Mouse (Mus musculus): ENCODE measurements around the gene Ctsa. TPM values are rescaled to one million over a fixed set of nuclear protein-coding genes. Genes with fewer than 3 reads are reported as not detected.

Ctsa gene
- total and polyA plus RNA-seq, 3 experiments, result 19.9 to 45.5 (median 27.0) TPM

- H3K27ac ChIP-seq (ENCODE audit: insufficient read depth, low read depth), result no peak overlapping the region
Measured at GRCm38 (mm10) chr2:164859640-164860432, 27.2 kb downstream of the Ctsa start.

GRCm38 (mm10) chr2:164861094-164861493 is 28.4 kb downstream of the Ctsa start:
- Histone ChIP-seq H3K79me2 (replicated peaks; ENCODE audit: control insufficient read depth, extremely low read depth, insufficient read depth, poor library complexity, severe bottlenecking) (no peaks in the 10 kb centered on the region), H3K4me3 (replicated peaks in 1 of 3; ENCODE audit: low read depth in 2 of 3, low read length in 2 of 3, poor library complexity in 1 of 3) (no peak overlapping the region), H3K27ac (ENCODE audit: insufficient read depth, low read depth) (no peak overlapping the region), H3K4me1 (ENCODE audit: control insufficient read depth in 1 of 2, insufficient read depth in 2 of 2) (peaks cover 0 to 48% of the 10 kb centered on the region in 2 experiments; a peak in 3 of 4 replicates), H3K36me3 (replicated peaks in 1 of 2; ENCODE audit: control insufficient read depth in 1 of 2, insufficient read depth in 1 of 2, low read length in 1 of 2) (no peaks in the 10 kb centered on the region), H3K9ac (ENCODE audit: insufficient read depth, low read depth) (no peak overlapping the region), H3K9me3 (replicated peaks; ENCODE audit: low read length) (no peaks in the 10 kb centered on the region), H3K4me2 (ENCODE audit: insufficient read depth, low read depth, poor library complexity, severe bottlenecking) (no peak overlapping the region), H3K27me3 (replicated peaks) (peaks cover 19% of the 10 kb centered on the region)
- TF ChIP-seq E2F4 (IDR thresholded peaks at IDR 0.05; ENCODE audit: insufficient replicate concordance, low read depth, low read length) (no peak), RCOR1 (conservative IDR thresholded peaks at IDR 0.05; ENCODE audit: low read depth, low read length) (no peak), IRF4 (IDR thresholded peaks at IDR 0.05; ENCODE audit: low read depth, low read length) (no peak), JUND (conservative IDR thresholded peaks at IDR 0.05; ENCODE audit: low read depth, low read length) (no peak), GABPA (IDR thresholded peaks at IDR 0.05; ENCODE audit: insufficient replicate concordance, low read depth, low read length) (no peak), NRF1 (IDR thresholded peaks at IDR 0.05; ENCODE audit: low read depth, low read length) (no peak), ETS1 (conservative IDR thresholded peaks at IDR 0.05; ENCODE audit: low read depth, low read length) (no peak), RAD21 (IDR thresholded peaks at IDR 0.05; ENCODE audit: low read depth, low read length) (no peak), UBTF (IDR thresholded peaks at IDR 0.05; ENCODE audit: low read depth, low read length) (no peak), HCFC1 (IDR thresholded peaks at IDR 0.05; ENCODE audit: low read depth, low read length) (no peak)
- in situ Hi-C loops (cut with MboI; ENCODE audit: low pct_ligation_motif_present, low pct_unique_long_range_greater_than_20kb, low sequenced_read_pairs) (no loop called here), dilution Hi-C loops (cut with MboI; ENCODE audit: extremely low pct_ligation_motif_present, extremely low pct_unique_long_range_greater_than_20kb, low sequenced_read_pairs) (no loop called here)
- no peak for DNase-seq (ENCODE audit: extremely low read depth)

More at GRCm38 (mm10) chr2:164859640-164860432, 27.2 kb downstream of the Ctsa start:
- Histone ChIP-seq H3K4me3 (replicated peaks in 1 of 3; ENCODE audit: low read depth in 2 of 3, low read length in 2 of 3, poor library complexity in 1 of 3) (no peak overlapping the region), H3K9me3 (replicated peaks; ENCODE audit: low read length) (no peaks in the 10 kb centered on the region), H3K79me2 (replicated peaks; ENCODE audit: control insufficient read depth, extremely low read depth, insufficient read depth, poor library complexity, severe bottlenecking) (no peaks in the 10 kb centered on the region), H3K9ac (ENCODE audit: insufficient read depth, low read depth) (no peak overlapping the region), H3K4me1 (ENCODE audit: control insufficient read depth in 1 of 2, insufficient read depth in 2 of 2) (peaks cover 0 to 48% of the 10 kb centered on the region in 2 experiments; a peak in 3 of 4 replicates), H3K36me3 (replicated peaks in 1 of 2; ENCODE audit: control insufficient read depth in 1 of 2, insufficient read depth in 1 of 2, low read length in 1 of 2) (no peaks in the 10 kb centered on the region), H3K27me3 (replicated peaks) (peaks cover 19% of the 10 kb centered on the region), H3K4me2 (ENCODE audit: insufficient read depth, low read depth, poor library complexity, severe bottlenecking) (no peak overlapping the region)
- TF ChIP-seq ZC3H11A (IDR thresholded peaks at IDR 0.05; ENCODE audit: low read depth, low read length), result no peak
- in situ Hi-C loops (cut with MboI; ENCODE audit: low pct_ligation_motif_present, low pct_unique_long_range_greater_than_20kb, low sequenced_read_pairs) (no loop called here), dilution Hi-C loops (cut with MboI; ENCODE audit: extremely low pct_ligation_motif_present, extremely low pct_unique_long_range_greater_than_20kb, low sequenced_read_pairs) (no loop called here)
- DNase-seq (ENCODE audit: extremely low read depth), result no peak
